Mouse (Mus musculus): ENCODE measurements around the gene Ggt5.
A peak's percentile ranks its signal among the peaks of the same experiment; 100 is the strongest.
"Not testable (repeated sequence)": the region's sequence is repeated elsewhere in the genome, so short reads cannot be mapped to it uniquely, and the experiment has no call there.

The Ggt5 gene

GRCm38 (mm10) chr10:75589129-75589528 is at the start of gene Ggt5:
Gene Ggt5, plus strand, starts transcription at chr10:75589340.
- peak; percentile 62 to 78 for DNase-seq (ENCODE audit: low spot score in 2 of 2)

GRCm38 (mm10) chr10:75547901-75548300 is 41.2 kb upstream of the Ggt5 start:
- DNase-seq (ENCODE audit: low spot score in 2 of 2) = no peak

GRCm38 (mm10) chr10:75548486-75548885 is 40.7 kb upstream of the Ggt5 start:
- DNase-seq (ENCODE audit: low spot score in 2 of 2) = no peak

GRCm38 (mm10) chr10:75549886-75550285 is 39.3 kb upstream of the Ggt5 start:
- DNase-seq (ENCODE audit: low spot score in 2 of 2) = no peak

- no peak for DNase-seq (ENCODE audit: low spot score in 2 of 2)
These were observed 38.0 kb upstream of the Ggt5 start for GRCm38 (mm10) chr10:75551175-75551574.

- no peak for DNase-seq (ENCODE audit: low spot score in 2 of 2)
These were observed 37.0 kb upstream of the Ggt5 start for GRCm38 (mm10) chr10:75552106-75552505.

GRCm38 (mm10) chr10:75552701-75553450 is 36.3 kb upstream of the Ggt5 start:
- DNase-seq (ENCODE audit: low spot score in 2 of 2) = no peak

GRCm38 (mm10) chr10:75554090-75554489 is 35.0 kb upstream of the Ggt5 start:
- no peak for DNase-seq (ENCODE audit: low spot score in 2 of 2)

GRCm38 (mm10) chr10:75555557-75555956 is 33.6 kb upstream of the Ggt5 start:
- no peak for DNase-seq (ENCODE audit: low spot score in 2 of 2)

- DNase-seq (ENCODE audit: low spot score in 2 of 2) = no peak
These were observed 33.1 kb upstream of the Ggt5 start for GRCm38 (mm10) chr10:75556026-75556425.

GRCm38 (mm10) chr10:75558515-75558914 is 30.6 kb upstream of the Ggt5 start:
- DNase-seq (ENCODE audit: low spot score in 2 of 2) = no peak

- no peak for DNase-seq (ENCODE audit: low spot score in 2 of 2)
These were observed 30.0 kb upstream of the Ggt5 start for GRCm38 (mm10) chr10:75559041-75559675.

GRCm38 (mm10) chr10:75559676-75560548 is 29.2 kb upstream of the Ggt5 start, which contains the start of gene Lrrc75b:
Gene Lrrc75b, minus strand, starts transcription at chr10:75560330.
- peak; percentile 41 to 64 for DNase-seq (ENCODE audit: low spot score in 2 of 2)

GRCm38 (mm10) chr10:75560549-75560899 is 28.6 kb upstream of the Ggt5 start:
- no peak for DNase-seq (ENCODE audit: low spot score in 2 of 2)

- DNase-seq (ENCODE audit: low spot score in 2 of 2) = no peak
These were observed 28.0 kb upstream of the Ggt5 start, which contains the start of gene Ggt1 for GRCm38 (mm10) chr10:75561071-75561654. Gene Ggt1, plus strand, starts transcription at chr10:75561604.

- DNase-seq (ENCODE audit: low spot score in 2 of 2) = no peak
These were observed 26.5 kb upstream of the Ggt5 start for GRCm38 (mm10) chr10:75562596-75562995.

GRCm38 (mm10) chr10:75564687-75565265 is 24.4 kb upstream of the Ggt5 start:
- DNase-seq (ENCODE audit: low spot score in 2 of 2) = no peak

GRCm38 (mm10) chr10:75565436-75565835 is 23.7 kb upstream of the Ggt5 start:
- no peak for DNase-seq (ENCODE audit: low spot score in 2 of 2)

- no peak for DNase-seq (ENCODE audit: low spot score in 2 of 2)
These were observed 23.2 kb upstream of the Ggt5 start for GRCm38 (mm10) chr10:75565906-75566305.

GRCm38 (mm10) chr10:75566321-75566720 is 22.8 kb upstream of the Ggt5 start:
- no peak for DNase-seq (ENCODE audit: low spot score in 2 of 2)

- not testable (repeated sequence) for DNase-seq (ENCODE audit: low spot score in 2 of 2)
These were observed 22.4 kb upstream of the Ggt5 start for GRCm38 (mm10) chr10:75566765-75567164.

GRCm38 (mm10) chr10:75568029-75568428 is 21.1 kb upstream of the Ggt5 start:
- no peak for DNase-seq (ENCODE audit: low spot score in 2 of 2)

Measured in heart, adult 9 months (tissue).